Mouse (Mus musculus) heart, postnatal 36 days (tissue): ENCODE data around the gene Dynlt1b. TPM values are rescaled to one million over a fixed set of nuclear protein-coding genes. Genes with fewer than 3 reads are reported as not detected.
"Not testable (repeated sequence)": the region's sequence is repeated elsewhere in the genome, so short reads cannot be mapped to it uniquely, and the experiment has no call there.

Source experiments
- DNase-seq, 2 experiments: peaks; one replicate each; pipeline ENCODE4 v3.0.0; 2021 to 2022
- intact Hi-C: fragments of 180-260 bp; cut with DNase I; formaldehyde crosslinking; loops from one replicate; pipeline ENCODE4 v1.15.1; 2025
- total RNA-seq, 2 experiments: library from RNA; stranded (reverse); gene quantifications; 2 replicates each; pipeline ENCODE4 v1.2.3; 2021

The Dynlt1b gene
- total RNA-seq, 2 experiments from 2014 or later, result 50.9 to 53.1 TPM

- DNase-seq, intact Hi-C loops: not testable (repeated sequence)
Measured at GRCm38 (mm10) chr17:6456614-6457402, 26.9 kb downstream of the Dynlt1b start.

GRCm38 (mm10) chr17:6461083-6461595, 31.2 kb downstream of the Dynlt1b start:
- intact Hi-C loops, DNase-seq: not testable (repeated sequence)

- intact Hi-C loops, DNase-seq: not testable (repeated sequence)
Measured at GRCm38 (mm10) chr17:6465735-6466134, 35.8 kb downstream of the Dynlt1b start.

GRCm38 (mm10) chr17:6467638-6468461, 37.9 kb downstream of the Dynlt1b start:
- intact Hi-C loops, DNase-seq: not testable (repeated sequence)

- intact Hi-C loops, DNase-seq: not testable (repeated sequence)
Measured at GRCm38 (mm10) chr17:6470031-6470430, 40.1 kb downstream of the Dynlt1b start.

- intact Hi-C loops, result not testable (repeated sequence)
Measured at GRCm38 (mm10) chr17:6470671-6471070, 40.8 kb downstream of the Dynlt1b start.

GRCm38 (mm10) chr17:6475270-6475669, 45.4 kb downstream of the Dynlt1b start:
- DNase-seq, intact Hi-C loops: not testable (repeated sequence)

More at GRCm38 (mm10) chr17:6470671-6471070, 40.8 kb downstream of the Dynlt1b start:
- not testable (repeated sequence) for DNase-seq

GRCm38 (mm10) chr17:6475913-6476312, 46.0 kb downstream of the Dynlt1b start:
- intact Hi-C loops, DNase-seq: not testable (repeated sequence)

GRCm38 (mm10) chr17:6476495-6476947, 46.6 kb downstream of the Dynlt1b start:
- DNase-seq, intact Hi-C loops: not testable (repeated sequence)

- intact Hi-C loops, result not testable (repeated sequence)
- peak in 1 of 2 experiments; percentile 28 for DNase-seq
Measured at GRCm38 (mm10) chr17:6477026-6477425, 47.1 kb downstream of the Dynlt1b start.

GRCm38 (mm10) chr17:6480855-6481589, 51.1 kb downstream of the Dynlt1b start:
- DNase-seq, intact Hi-C loops: not testable (repeated sequence)

GRCm38 (mm10) chr17:6481590-6481963, 51.7 kb downstream of the Dynlt1b start:
- DNase-seq, intact Hi-C loops: not testable (repeated sequence)

- intact Hi-C loops, DNase-seq: not testable (repeated sequence)
Measured at GRCm38 (mm10) chr17:6482248-6482647, 52.3 kb downstream of the Dynlt1b start.

Other genes starting within 250 kb of the Dynlt1b start
- 1 to 10 TPM; 8.9 to 9.7 TPM for gene Tmem181a, start 173.3 kb upstream of the Dynlt1b start, total RNA-seq
- gene Dynlt1a, start 112.6 kb upstream of the Dynlt1b start, total RNA-seq, result 1 to 10 TPM; 1.2 TPM
- gene Dynlt1c, start 171.6 kb downstream of the Dynlt1b start, total RNA-seq, result 1 to 10 TPM; 2.7 to 3.5 TPM
- 10 to 100 TPM; 49.9 to 55.4 TPM for gene Dynlt1f, start 225.8 kb downstream of the Dynlt1b start, total RNA-seq
- gene Sytl3, start 229.0 kb downstream of the Dynlt1b start, total RNA-seq, result under 1 TPM; 0.19 to 0.25 TPM